Mouse (Mus musculus) spleen, adult 2 months (tissue): ENCODE measurements around the gene Aqp11.

ENCODE experiments used
- CTCF ChIP-seq: fragments of 200-500 bp; IDR thresholded peaks from 2 replicates; pipeline ENCODE4 v1.5.1; 2011; ENCODE audit warnings: mild to moderate bottlenecking, inconsistent platforms; ENCODE audit not compliant: insufficient read depth, insufficient read length, insufficient replicate concordance; ENCODE audit errors: extremely low read depth
- POLR2A ChIP-seq: fragments of 200-500 bp; IDR thresholded peaks from 2 replicates; pipeline ENCODE4 v1.6.1; 2011; ENCODE audit warnings: low read depth, low read length, inconsistent platforms

GRCm38 (mm10) chr7:97687831-97688230 is 50.3 kb downstream of the Aqp11 start:
- TF ChIP-seq CTCF, result no peak
- TF ChIP-seq POLR2A, result no peak
